Mouse (Mus musculus) gastrocnemius, adult 2 months (tissue): Measurements from ENCODE around the gene Slc2a9. TPM values are rescaled to one million over a fixed set of nuclear protein-coding genes. Genes with fewer than 3 reads are reported as not detected.

Experiments used
- DNase-seq: peaks from one replicate; pipeline ENCODE4 v3.0.0; 2022
- H3K27ac ChIP-seq: fragments of 200-600 bp; 2 replicates; pipeline ENCODE4 v1.8.1; 2022; ENCODE audit warnings: mild to moderate bottlenecking
- H3K4me3 ChIP-seq: fragments of 200-600 bp; 2 replicates; pipeline ENCODE4 v1.8.1; 2022; ENCODE audit warnings: mild to moderate bottlenecking, moderate library complexity
- CTCF ChIP-seq: fragments of 200-600 bp; IDR thresholded peaks from 2 replicates; pipeline ENCODE4 v1.8.1; 2022; ENCODE audit warnings: antibody characterized with exemption, mild to moderate bottlenecking, moderate library complexity
- intact Hi-C: fragments of 180-260 bp; cut with DNase I; formaldehyde crosslinking; loops from one replicate; pipeline ENCODE4 v1.15.1; 2025
- total RNA-seq, 2 experiments: library from RNA; stranded (reverse); gene quantifications; 2 replicates each; pipeline ENCODE4 v1.2.3; 2021

Slc2a9 gene
- total RNA-seq, 2 experiments from 2014 or later, result 0.20 to 0.25 TPM

- intact Hi-C loops, result no loop called here
- Histone ChIP-seq H3K4me3 (no peak overlapping the region), H3K27ac (no peak overlapping the region)
- TF ChIP-seq CTCF, result no peak
- no peak for DNase-seq
Measured at GRCm38 (mm10) chr5:38532084-38532483, 29.1 kb upstream of the Slc2a9 start.

DNA sequence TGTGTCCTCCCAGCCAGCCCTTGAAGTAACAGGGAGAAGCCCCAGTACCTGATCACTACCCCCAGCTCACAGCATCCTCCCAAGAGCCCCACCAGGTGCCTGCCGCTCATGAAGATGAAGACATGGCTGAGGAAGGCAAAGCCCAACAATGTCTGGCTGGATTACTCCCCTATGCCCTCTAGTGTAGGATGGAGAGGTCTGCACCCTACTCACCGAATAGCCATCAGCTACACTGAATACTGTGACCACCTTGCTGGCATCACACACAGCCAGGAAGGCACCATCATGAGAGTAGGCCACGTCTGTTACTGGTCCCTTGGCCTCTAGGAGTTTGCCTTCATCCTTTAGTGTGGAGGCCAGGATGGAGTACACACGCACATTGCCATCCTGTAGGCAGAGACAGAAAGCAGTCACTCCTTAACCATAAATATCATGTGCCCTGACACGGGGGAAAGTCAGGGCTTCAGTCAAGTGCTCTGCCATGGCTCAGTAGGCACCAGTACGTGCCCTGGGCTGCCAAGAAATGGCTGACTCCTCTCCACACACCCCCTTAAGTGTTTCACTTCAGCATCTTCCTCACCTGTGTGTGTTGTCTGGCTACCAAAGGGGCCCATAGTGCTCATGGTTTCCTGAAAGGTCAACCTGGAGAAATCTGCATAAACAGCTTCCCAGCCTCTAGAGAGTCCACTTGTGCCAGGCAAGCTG, 26.9 kb upstream of the Slc2a9 start:
- no peak for DNase-seq
- peak; percentile 42; the same call in 1 of the 2 replicates for TF ChIP-seq CTCF
- intact Hi-C loops, result no loop called here
- no peak overlapping the region for H3K4me3 ChIP-seq
- no peak overlapping the region for H3K27ac ChIP-seq

GRCm38 (mm10) chr5:38522977-38523376, 20.0 kb upstream of the Slc2a9 start:
- TF ChIP-seq CTCF, result no peak
- Histone ChIP-seq H3K27ac (no peak overlapping the region), H3K4me3 (no peak overlapping the region)
- DNase-seq, result no peak
- intact Hi-C loops, result no loop called here

DNA sequence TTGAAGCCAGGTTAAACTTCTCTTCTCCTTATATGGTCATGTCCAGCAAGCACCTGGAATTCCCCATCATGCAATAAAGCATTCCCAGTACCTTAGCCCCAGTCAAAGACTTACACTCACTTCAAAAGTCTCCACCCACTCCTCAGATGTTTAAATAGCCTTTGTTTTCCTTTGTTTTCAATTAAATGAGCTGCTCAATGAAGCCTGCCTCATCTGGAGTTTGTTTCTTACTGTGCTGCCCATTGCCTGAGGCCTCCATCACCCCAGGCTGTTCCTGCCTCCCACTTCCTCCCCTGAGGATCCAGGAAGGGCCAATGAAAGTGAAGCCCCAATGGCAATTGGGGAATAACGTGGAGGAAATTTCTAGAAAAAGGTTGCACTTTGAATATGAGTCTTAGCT, 17.9 kb upstream of the Slc2a9 start:
- Histone ChIP-seq H3K27ac (no peak overlapping the region), H3K4me3 (no peak overlapping the region)
- no peak for DNase-seq
- intact Hi-C loops, result no loop called here
- no peak for TF ChIP-seq CTCF

- H3K27ac ChIP-seq, result no peak overlapping the region
- peak; percentile 64 for TF ChIP-seq CTCF
- H3K4me3 ChIP-seq, result no peak overlapping the region
- intact Hi-C loops, result no loop called here
- peak; percentile 40 for DNase-seq
Measured at GRCm38 (mm10) chr5:38516267-38516666, 13.3 kb upstream of the Slc2a9 start.

- Histone ChIP-seq H3K27ac (no peak overlapping the region), H3K4me3 (no peak overlapping the region)
- no peak for TF ChIP-seq CTCF
- intact Hi-C loops, result no loop called here
- DNase-seq, result no peak
Measured at GRCm38 (mm10) chr5:38512991-38513390, 10.0 kb upstream of the Slc2a9 start.

GRCm38 (mm10) chr5:38509568-38509967, 6.6 kb upstream of the Slc2a9 start:
- intact Hi-C loops, result no loop called here
- no peak for TF ChIP-seq CTCF
- Histone ChIP-seq H3K27ac (no peak overlapping the region), H3K4me3 (no peak overlapping the region)
- no peak for DNase-seq

- no peak for DNase-seq
- intact Hi-C loops, result no loop called here
- Histone ChIP-seq H3K4me3 (no peak overlapping the region), H3K27ac (no peak overlapping the region)
- no peak for TF ChIP-seq CTCF
Measured at GRCm38 (mm10) chr5:38505435-38505765, 2.5 kb upstream of the Slc2a9 start.

GRCm38 (mm10) chr5:38504747-38505434, 1.9 kb upstream of the Slc2a9 start:
- Histone ChIP-seq H3K27ac (no peak overlapping the region), H3K4me3 (no peak overlapping the region)
- intact Hi-C loops, result no loop called here
- TF ChIP-seq CTCF, result no peak
- no peak for DNase-seq

DNA sequence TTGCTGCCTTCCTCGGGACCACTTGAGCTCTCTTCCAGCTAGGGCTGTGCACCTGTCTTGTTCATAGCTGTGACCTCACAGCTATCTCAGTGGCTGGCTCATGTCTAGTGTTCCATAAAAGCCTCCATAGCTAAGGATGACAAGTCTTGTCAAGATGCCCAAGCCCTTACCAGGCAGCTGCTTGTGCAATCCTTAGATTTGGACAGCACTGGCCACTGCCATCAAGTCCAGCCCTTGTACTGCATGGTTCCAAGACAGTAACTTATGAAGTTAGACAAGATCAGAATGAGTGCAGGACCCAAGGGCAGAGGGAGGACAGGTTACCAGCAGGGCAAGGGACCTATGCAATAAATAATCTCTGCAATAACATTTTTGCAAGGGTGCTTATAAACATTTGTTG, 1.2 kb upstream of the Slc2a9 start:
- no peak overlapping the region for H3K27ac ChIP-seq
- no peak overlapping the region for H3K4me3 ChIP-seq
- no peak for TF ChIP-seq CTCF
- DNase-seq, result no peak
- intact Hi-C loops, result no loop called here

DNA sequence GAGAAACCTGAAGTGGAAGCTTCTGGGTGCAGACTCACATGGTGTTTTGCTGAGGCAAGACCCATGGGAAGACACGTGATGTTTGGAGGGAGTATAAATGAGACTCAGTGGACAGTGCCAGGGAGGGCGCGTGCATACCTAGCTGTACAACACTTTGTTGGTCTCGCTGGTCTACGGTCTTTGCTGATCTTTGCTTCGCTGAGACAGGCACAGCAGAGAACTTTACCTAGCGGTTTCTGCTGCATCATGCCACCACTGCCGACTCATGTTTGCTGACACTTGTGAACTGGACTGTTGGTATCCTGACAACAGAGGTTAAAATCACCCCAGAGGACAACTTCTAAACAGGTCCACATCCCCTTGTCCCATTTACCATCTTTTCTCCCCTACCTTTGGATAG, 2.9 kb downstream of the Slc2a9 start:
- intact Hi-C loops, result no loop called here
- H3K4me3 ChIP-seq, result no peak overlapping the region
- TF ChIP-seq CTCF, result no peak
- DNase-seq, result no peak
- H3K27ac ChIP-seq, result no peak overlapping the region

GRCm38 (mm10) chr5:38499316-38499811, 3.6 kb downstream of the Slc2a9 start:
- no peak for DNase-seq
- no peak for TF ChIP-seq CTCF
- intact Hi-C loops, result no loop called here
- Histone ChIP-seq H3K27ac (no peak overlapping the region), H3K4me3 (no peak overlapping the region)

DNA sequence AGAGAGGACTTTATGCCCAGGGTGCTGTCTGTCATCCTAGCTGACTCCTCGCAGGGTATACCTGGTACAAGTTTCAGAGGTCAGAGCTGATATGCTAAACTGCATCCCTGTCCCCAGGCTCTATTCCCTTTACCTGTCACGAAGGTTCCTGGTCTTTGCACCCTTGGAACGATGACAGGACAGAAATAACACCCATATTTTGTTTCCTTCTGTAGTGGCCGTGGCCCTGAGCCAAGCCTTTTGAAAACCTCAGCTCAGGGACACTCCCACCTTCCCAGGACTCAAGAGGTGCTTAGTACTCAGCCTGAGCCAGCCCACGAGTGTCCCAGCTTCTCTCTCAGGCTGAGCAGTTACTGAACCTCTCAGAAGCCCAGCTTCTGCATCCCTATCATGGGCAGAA, 4.5 kb downstream of the Slc2a9 start:
- intact Hi-C loops, result no loop called here
- no peak for DNase-seq
- Histone ChIP-seq H3K27ac (no peak overlapping the region), H3K4me3 (no peak overlapping the region)
- TF ChIP-seq CTCF, result no peak
